Mouse (Mus musculus) brain, embryonic 14.5 days (tissue): ENCODE data around the gene Mrm2. TPM values are rescaled to one million over a fixed set of nuclear protein-coding genes. Genes with fewer than 3 reads are reported as not detected.
"Not testable (repeated sequence)": the region's sequence is repeated elsewhere in the genome, so short reads cannot be mapped to it uniquely, and the experiment has no call there.

Experiments
- DNase-seq: peaks from one replicate; pipeline ENCODE4 v3.0.0-alpha.2; 2011; ENCODE audit warnings: low read depth
- CTCF ChIP-seq: fragments of 200-500 bp; IDR thresholded peaks from 2 replicates; pipeline ENCODE4 v1.5.1; 2012; ENCODE audit warnings: inconsistent platforms, mild to moderate bottlenecking, moderate library complexity, borderline replicate concordance; ENCODE audit not compliant: insufficient read depth, insufficient read length; ENCODE audit errors: extremely low read depth
- POLR2A ChIP-seq: fragments of 200-500 bp; IDR thresholded peaks from 2 replicates; pipeline ENCODE4 v1.6.1; 2012; ENCODE audit warnings: mild to moderate bottlenecking, inconsistent platforms, borderline replicate concordance; ENCODE audit not compliant: poor library complexity, insufficient read depth, insufficient read length, severe bottlenecking; ENCODE audit errors: extremely low read depth
- polyA plus RNA-seq: library from polyadenylated mRNA; depleted of rRNA; stranded (reverse); fragments of >200 nt; gene quantifications from 2 replicates; pipeline ENCODE4 v1.2.3, GENCODE M21; 2012; rRNA removed

The Mrm2 gene
- polyA plus RNA-seq = 14.4 and 15.4 TPM in 2 replicates

DNA sequence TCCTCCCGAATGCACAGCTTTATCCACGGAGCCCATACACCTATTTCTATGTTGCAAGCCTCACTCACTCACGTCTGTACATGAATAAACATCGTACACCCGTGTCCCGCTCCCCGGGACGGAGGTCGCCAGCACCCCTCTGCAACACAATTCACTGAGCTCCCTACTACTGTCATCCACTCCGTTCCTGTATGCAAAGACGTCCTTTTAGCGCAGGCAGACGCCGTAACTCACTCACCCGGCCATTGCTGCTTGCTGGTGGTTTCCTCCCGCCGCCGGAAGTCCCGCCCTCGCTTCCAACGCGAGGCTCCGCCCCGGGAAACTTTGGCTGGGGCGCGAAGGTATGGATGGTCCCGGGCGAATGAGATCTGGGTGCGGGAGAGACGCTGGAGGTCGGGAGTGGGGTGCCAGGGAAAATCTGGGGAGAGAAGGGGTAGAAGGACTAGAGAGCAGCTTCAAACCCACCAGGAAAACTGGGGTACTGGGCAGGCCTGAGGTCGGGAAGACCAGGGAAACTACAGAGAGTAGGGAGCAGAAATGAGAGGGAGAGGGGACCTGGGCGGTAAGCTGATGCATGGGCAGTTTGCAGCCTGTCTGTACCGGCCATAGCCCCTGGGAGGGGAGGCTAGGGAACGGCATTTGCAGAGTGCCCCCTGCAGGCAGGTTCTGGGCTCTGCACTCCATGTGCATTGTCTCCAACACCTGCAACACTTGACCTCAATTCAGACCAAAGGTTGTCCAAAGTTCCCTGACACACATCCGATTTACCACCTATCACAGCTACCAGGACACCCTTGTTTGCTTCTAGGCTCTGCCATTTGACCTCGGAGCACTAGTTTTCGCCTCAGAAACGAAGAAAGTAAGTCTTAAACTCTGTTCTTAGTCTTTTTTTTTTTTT is at the start of gene Mrm2:
Gene Mrm2 (minus strand): TSS at position 284 of the 898 bp plus-strand sequence.
- peak; percentile 57; the same call in 1 of the 2 replicates for TF ChIP-seq POLR2A
- TF ChIP-seq CTCF = peak; percentile 90
- peak; percentile 85 for DNase-seq

DNA sequence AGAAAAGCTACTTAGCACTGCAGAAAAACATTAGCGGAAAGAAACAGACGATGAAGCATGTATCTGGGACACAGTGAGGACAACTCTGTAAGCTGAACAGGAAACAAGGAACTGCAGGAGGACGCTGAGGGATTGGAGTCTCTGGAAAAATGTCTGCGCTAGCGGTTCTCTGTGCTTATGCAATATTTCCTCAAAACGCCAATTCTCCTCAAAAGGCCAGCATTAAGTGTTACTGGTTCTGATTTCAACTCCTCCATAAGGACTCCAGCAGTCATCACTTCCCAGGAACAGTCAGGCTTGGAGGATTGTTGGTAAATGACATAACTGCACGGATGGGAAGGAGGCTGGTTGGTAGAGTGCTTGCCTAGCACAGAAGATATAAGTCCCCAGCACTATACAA is 49.5 kb upstream of the Mrm2 start:
- no peak for TF ChIP-seq POLR2A
- no peak for DNase-seq

DNA sequence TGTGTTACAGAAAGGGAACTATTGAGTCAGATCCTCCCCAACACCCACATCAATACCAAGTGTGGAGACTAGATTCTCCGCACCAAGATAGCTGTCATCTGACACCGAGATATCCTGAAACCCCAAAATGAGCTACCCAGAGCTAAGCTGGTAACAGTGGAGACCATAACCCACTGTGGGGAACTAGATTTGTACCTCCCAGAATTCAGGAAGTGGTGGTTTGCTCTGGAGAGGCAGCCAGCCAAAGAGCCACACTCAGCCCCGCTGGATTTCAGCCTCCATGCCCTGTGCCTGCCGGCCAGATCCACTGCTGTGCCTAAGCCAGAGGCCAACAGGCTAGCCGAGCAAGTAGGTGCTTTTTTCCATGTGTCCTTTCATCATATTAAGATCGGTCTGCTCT is 47.6 kb upstream of the Mrm2 start:
- no peak for TF ChIP-seq CTCF
- TF ChIP-seq POLR2A = no peak
- DNase-seq = no peak

DNA sequence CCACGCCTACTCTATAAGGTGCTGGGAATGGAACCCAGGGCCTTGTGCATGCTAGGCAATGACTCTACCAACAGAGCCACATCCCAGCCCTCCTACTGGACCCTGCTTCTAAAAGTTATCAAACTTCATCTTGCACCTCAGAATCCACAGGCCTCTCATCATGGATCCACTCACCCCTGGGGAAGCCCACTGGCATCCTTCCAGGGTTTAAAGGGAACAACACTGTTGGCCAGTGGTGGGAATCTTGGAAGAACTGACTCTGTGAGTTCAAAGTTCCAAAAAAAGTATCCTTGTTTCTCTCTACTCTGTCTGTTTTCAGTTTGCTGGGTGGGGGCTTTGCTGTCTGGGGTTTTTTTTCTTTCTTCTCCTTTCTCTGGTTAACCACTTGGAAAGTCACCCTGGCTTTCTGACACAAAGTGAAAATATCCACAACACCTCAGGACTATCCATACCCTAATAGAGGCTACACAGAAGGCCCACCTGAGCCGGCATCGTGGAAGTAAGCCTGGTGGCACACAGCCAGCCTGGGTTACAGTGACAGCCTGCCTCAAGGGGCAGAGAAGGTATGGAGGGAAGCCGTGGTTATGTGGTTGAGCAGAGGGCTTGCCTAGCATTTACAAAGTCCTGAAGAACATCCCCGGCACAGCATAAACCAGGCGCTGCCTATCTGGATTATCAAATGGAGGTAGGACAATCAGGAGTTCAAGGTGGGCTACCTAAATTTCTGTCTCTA is 46.6 kb upstream of the Mrm2 start:
- TF ChIP-seq CTCF = no peak
- TF ChIP-seq POLR2A = no peak
- DNase-seq = no peak

DNA sequence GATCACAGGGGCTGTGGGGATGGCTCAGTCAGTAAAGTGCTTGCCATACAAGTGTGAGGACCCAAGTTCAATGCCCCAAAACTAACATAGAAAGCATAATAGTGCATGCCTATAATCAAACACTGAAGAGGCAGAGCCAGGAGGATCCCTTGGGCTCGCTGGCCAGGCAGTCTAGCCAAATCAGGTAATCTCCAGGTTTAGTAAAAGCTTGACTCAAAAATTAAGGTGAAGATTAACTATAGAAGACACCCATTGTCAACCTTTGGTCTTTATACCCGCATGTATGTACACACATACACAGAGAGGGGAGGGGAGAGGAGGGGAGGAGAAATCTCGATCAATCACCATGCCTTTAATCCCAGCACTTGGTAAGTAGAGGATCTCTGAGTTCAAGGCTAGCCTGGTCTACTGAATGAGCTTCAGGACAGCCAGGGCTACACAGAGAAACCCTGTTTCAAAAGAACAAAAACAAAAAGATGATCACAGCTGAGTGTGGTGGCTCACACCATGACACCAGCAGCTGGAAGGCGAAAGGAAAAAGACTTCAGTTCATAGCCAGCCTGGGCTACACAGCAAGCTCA is 43.6 kb upstream of the Mrm2 start:
- no peak for DNase-seq
- TF ChIP-seq CTCF (no peak), POLR2A (no peak)

DNA sequence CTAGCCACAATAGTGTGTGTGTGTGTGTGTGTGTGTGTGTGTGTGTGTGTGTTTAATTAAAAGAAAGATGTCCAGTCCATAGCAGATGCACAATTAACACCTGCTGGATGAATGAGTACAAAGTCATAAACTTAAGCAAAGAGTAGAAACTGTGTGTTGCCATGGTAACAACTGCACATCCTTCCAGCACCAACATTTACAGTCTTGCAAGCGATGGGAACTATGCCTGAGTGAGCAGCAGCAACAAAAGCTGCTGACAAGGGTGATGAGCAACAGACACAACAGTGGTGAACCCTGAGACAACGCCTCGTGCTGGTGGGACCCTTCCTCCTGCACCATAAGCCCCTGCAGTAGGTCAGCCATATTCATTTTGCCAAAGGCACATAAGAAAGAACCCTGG is 42.5 kb upstream of the Mrm2 start:
- TF ChIP-seq POLR2A (no peak), CTCF (no peak)
- DNase-seq = peak; percentile 55

DNA sequence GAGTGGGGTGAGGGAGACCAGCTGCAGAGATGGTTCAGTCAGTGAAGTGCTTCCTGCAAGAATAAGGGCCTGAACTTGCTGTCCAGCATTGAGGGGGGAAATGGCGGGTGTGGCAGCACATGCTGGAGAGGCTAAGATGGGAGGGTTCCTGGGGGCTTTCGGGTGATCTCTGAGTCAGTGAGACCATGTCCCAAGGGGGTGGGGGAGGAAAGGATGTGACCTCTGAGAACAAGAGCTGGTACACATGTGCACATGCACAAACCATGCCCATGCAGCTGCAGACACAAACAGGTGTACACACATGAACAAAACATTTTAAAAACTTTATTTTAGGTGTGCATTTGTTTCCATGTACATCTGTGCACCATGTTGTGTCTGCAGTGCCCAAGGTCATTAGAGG is 42.0 kb upstream of the Mrm2 start:
- no peak for DNase-seq
- no peak for TF ChIP-seq POLR2A
- TF ChIP-seq CTCF = no peak

DNA sequence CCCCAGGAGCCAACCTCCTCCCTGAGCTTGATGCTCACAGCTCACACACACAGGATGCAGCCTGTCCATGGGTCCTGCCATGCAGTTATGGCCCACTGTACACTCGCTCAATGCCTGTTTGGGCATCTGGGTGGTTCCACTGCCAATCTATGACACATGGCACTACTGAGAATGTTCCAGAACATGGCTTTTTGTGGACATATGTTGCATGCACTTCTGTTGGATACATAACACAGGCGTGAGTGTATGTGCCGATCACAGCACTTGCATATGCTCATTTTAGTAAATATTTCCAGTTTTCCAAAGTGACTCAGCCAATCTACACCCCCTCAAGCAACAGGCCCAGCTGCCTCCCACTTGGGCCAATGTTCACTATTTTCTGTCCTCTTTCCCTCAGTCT is 40.0 kb upstream of the Mrm2 start:
- TF ChIP-seq POLR2A = no peak
- no peak for TF ChIP-seq CTCF
- DNase-seq = peak; percentile 66

DNA sequence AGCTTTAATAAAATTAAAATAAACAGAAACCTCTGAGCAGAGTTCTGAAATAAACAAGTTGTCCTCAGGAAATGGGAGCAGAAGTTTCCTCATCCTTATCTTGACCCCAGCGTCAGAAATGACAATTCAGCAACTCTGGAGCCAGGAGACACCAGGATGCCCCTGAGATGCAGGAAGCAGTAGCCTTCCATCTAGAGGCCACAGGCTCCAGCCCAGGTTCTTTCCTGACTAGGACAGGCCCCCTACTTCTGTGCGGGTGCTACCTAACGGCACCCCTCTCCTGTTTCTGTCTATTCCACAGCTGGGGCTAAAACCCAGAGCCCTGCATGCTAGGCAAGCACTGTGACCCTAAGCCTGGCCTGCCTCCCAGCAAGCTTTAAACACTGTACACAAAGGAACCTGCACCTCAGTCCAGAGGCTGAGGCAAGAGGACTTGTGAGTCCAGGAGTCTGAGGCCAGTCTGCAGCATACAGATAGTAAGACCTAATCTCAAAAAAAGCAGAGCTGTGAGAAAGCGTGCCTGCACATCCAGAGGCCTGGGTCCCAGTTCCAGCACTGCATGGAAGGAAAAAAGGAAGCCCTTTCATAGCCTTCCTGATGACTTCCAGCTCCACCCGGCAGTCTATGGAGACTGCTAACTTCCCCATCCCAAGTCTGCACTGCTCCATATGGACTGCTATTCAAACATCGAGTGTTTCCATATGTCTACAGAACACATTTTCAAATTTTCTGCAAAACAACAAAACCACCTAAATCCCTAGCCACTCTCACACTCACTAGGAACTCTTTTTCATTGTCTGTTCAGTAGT is 39.0 kb upstream of the Mrm2 start:
- DNase-seq = no peak
- TF ChIP-seq CTCF (no peak), POLR2A (no peak)

DNA sequence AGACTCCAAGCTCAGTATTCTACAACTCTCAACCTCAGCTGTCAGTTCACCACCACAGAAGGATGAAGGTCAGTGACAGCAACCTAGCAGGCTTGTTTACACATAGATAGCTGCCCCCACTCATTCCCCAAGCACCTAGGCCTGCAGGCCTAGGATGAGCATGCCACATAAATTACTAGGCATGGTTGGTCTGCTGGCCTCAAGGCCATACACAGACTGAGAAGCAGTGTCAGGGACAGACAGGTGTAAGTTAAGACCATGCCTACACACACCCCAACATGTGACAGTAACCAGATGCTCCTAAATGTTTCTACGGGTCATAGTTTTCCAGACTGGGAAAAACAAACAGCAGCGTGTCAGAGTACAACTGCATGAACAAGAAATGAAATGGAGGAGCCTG is 37.8 kb upstream of the Mrm2 start:
- TF ChIP-seq CTCF (no peak), POLR2A (no peak)
- DNase-seq = no peak

DNA sequence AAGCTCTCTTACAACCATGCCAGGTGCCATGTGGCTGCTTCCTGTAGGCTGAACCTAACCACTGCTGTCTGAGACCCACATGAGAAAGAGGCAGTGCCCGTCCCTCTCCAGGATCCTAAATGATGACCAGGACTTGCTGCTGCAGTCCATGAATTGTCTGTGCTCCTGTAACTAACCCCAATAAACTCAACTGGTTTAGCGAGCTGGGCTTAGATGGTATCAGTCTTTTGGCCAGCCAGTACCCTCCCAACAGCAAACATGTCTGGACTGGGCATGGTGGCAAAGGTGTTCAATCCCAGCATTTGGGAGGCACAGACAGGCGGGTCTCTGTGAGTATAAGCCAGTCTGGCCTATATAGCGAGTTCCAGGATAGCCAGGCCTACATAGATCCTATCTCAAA is 37.2 kb upstream of the Mrm2 start:
- TF ChIP-seq CTCF (no peak), POLR2A (no peak)
- DNase-seq = no peak

DNA sequence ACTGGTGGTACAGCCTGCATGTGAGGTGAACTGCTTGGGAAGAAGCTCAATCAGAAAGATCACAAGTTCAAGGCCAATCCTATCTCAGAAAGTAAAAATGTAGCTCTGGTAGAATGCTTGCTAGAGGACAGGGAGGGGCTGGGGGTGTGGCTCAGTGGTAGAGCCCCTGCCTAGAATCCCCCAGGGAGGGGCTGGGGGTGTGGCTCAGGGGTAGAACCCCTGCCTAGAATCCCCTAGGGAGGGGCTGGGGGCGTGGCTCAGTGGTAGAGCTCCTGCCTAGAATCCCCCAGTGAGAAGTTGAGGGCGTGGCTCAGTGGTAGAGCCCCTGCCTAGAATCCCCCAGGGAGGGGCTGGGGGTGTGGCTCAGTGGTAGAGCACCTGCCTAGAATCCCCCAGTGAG is 36.4 kb upstream of the Mrm2 start:
- not testable (repeated sequence) for DNase-seq
